Mouse (Mus musculus) left cerebral cortex, postnatal 14 days (tissue): Measurements from ENCODE around the gene Tnfrsf19. TPM values are rescaled to one million over a fixed set of nuclear protein-coding genes. Genes with fewer than 3 reads are reported as not detected.

ENCODE experiments used
- DNase-seq, 2 experiments: peaks; one replicate each; pipeline ENCODE4 v3.0.0; 2021 to 2022; ENCODE audit warnings: low spot score in 2 of 2, mixed read lengths in 1 of 2
- intact Hi-C: fragments of 180-260 bp; cut with DNase I; formaldehyde crosslinking; loops from one replicate; pipeline ENCODE4 v1.15.1; 2025
- total RNA-seq, 2 experiments: library from RNA; stranded (reverse); gene quantifications; 2 replicates each; pipeline ENCODE4 v1.2.3; 2021

The Tnfrsf19 gene
- total RNA-seq, 2 experiments from 2014 or later: 80.7 to 82.4 TPM

- DNase-seq: peak; percentile 78 to 79
- intact Hi-C loops: loop anchor here (5.0 kb wide), 1 partner anchor 45 kb away; no protein-coding TSS in a partner anchor
Measured at GRCm38 (mm10) chr14:61037321-61038081, 8.8 kb downstream of the Tnfrsf19 start.

DNA sequence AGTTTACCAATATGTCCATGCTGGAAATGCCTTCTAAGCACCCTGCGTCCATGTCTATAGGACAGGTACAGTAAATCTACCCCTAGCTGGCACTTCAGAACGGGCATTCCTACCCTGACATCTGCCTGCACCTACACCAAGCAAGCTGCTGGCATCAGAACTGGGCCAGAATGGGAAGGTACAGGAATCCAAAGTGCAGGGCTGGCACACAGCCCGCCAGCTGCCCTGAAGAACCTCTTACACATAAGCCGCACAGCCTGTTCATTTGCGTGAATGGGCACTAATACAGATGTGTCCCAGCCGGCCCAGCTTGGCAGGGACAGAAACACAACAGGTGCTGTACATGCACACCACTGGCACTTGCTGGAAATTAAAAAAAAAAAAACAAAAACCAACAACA lies 15.9 kb downstream of the Tnfrsf19 start:
- intact Hi-C loops: no loop called here

GRCm38 (mm10) chr14:61024006-61024405 lies 22.3 kb downstream of the Tnfrsf19 start:
- no peak for DNase-seq
- intact Hi-C loops: no loop called here

More for the DNA sequence above, 15.9 kb downstream of the Tnfrsf19 start:
- no peak for DNase-seq

DNA sequence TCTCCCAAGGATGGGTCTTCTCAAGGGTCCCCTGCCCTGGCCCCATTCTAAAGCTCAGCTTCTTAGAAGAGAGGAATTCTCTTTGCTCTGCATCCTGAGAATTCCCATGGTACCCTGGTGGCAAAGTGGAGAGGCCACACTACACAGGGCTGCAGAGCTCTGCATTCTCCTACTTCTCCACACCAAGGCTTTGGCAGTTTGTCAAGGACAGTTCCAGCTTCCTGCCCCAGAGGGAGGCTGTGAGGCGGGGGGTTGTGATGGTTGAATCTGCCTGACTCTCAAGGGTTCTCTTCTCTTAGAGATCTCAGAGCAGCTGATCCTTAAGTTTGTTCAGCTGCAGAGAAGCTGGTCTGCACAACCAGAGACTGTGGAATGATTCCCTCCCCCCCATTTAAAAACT lies 23.9 kb downstream of the Tnfrsf19 start:
- no peak for DNase-seq
- intact Hi-C loops: no loop called here

DNA sequence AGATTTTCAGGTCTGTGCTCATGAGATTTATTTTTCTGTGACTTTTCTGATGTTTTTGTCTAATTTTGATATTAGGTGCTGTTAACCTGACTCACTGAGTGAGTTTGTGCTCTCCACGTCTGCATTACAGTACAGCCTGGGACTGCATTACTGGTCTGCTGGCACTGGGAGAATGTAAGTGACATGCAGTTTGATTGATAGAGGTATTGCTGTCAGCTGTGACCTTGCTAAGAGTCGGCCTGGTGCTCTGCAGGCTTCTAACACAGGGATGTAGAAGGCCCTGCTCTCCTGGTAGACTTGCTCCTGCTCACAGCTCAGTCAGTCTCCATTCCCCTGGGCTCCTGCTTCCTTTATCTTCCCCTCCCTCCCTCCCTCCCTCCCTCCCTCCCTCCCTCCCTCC lies 25.3 kb downstream of the Tnfrsf19 start:
- DNase-seq: no peak
- intact Hi-C loops: no loop called here

DNA sequence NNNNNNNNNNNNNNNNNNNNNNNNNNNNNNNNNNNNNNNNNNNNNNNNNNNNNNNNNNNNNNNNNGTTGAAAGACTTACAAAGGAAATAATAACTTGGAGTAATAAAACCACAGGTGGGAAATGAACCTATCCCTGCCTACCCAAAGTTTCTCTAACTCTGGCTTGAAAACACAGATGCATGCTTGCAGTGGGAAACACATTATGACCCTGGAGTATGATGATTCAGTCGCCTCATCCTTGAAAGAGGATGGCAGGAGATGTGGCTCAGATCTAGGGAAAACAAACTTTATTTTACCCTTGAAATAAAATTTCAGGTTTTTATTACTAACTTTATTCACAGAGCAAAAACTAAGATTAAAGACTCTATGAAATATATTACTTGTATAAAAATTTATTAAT lies 26.4 kb downstream of the Tnfrsf19 start:
- DNase-seq: no peak
- intact Hi-C loops: no loop called here

DNA sequence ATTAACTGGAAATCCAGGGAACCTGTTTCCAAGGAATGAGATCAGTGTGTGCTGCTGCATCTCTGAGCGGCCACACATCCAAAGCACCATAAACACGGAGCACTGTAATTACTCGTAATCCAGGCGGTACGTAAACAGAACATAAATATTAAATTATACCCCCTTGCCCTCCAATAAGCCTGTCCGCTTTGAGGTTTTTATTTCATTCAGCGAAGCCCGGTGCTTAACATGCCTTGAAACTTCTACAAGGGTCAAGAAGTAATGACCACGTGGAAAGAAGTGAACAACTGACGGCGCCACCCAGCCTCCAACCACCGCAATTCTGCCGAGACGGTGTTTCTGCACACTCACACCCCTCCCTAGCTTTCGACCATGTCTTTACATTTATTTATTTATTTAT lies 31.7 kb downstream of the Tnfrsf19 start:
- no peak for DNase-seq
- intact Hi-C loops: no loop called here

- intact Hi-C loops: no loop called here
- DNase-seq: peak; percentile 76 to 82
Measured at GRCm38 (mm10) chr14:61012397-61012931, 33.8 kb downstream of the Tnfrsf19 start.

- no peak for DNase-seq
- intact Hi-C loops: no loop called here
Measured at GRCm38 (mm10) chr14:61011621-61012174, 34.6 kb downstream of the Tnfrsf19 start.

- intact Hi-C loops: no loop called here
Measured at GRCm38 (mm10) chr14:61005127-61005837, 41.0 kb downstream of the Tnfrsf19 start.

DNA sequence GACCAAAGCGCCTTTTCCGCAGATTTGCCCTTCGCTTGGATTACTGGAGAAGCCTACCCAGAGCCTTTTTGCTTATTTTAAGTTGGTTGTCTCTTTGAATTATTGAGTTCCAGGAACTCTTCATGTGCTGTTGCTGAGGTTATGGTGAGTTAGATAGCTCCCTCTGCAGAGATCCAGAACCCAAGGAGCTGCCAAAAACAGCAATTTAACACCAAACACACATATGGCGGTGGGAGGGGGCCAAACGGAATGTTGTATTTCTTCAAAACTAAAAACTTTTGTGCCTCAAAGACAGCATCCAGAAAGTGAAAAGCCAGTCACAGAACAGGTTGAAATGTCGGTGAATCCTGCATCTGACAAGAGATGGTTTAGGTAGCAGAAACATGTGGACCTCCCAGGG lies 42.6 kb downstream of the Tnfrsf19 start:
- intact Hi-C loops: no loop called here
- DNase-seq: no peak

More at GRCm38 (mm10) chr14:61005127-61005837, 41.0 kb downstream of the Tnfrsf19 start:
- DNase-seq: no peak

- no peak for DNase-seq
- intact Hi-C loops: no loop called here
Measured at GRCm38 (mm10) chr14:61000072-61000471, 46.2 kb downstream of the Tnfrsf19 start.

- DNase-seq: no peak
- intact Hi-C loops: no loop called here
Measured at GRCm38 (mm10) chr14:60996556-60996955, 49.7 kb downstream of the Tnfrsf19 start.

GRCm38 (mm10) chr14:60993506-60993905 lies 52.8 kb downstream of the Tnfrsf19 start:
- intact Hi-C loops: loop anchor here (5.0 kb wide), 1 partner anchor 44 kb away; no protein-coding TSS in a partner anchor
- no peak for DNase-seq

DNA sequence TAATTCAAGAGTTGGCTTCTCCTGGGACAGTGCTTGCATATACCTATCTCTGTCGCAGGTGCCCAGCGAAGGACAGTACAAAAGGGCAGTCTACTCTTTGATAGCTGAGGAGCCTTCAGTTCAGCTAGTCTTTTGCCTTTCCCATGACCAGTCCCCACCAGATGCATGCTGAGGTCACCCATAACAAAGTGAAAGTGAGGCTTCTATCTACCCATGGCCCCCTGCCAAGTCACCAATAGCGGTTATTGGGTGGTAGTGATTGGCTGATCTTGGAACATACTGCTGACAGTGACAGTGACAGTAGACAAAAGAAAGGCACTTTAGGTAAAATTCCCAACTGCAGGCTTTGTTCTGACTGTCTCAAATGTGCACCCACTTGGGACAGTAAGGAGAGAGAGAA lies 53.2 kb downstream of the Tnfrsf19 start:
- intact Hi-C loops: loop anchor here (5.0 kb wide), 1 partner anchor 44 kb away; no protein-coding TSS in a partner anchor
- DNase-seq: no peak

GRCm38 (mm10) chr14:60992144-60992543 lies 54.1 kb downstream of the Tnfrsf19 start:
- intact Hi-C loops: loop anchor here (5.0 kb wide), 1 partner anchor 45 kb away; no protein-coding TSS in a partner anchor
- peak; percentile 40 to 57 for DNase-seq

DNA sequence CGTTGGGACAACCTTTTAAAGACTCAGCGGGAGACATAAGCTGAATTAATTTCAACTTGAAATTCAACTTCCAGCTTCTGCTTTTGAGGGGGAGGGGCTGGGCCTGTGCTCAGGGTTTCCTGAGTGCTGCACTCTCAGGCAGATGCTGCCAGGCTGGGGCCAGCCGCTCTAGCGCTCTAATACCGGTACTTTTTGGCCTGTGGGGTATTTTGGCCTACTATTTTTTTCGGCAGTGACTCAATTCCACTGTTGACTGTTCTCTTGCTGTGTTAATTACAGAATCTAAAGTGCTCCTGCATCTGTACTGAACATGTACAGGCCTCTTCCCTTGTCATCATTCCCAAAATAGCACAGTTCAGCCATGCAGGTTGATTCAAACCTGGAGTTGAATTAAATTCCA lies 58.1 kb downstream of the Tnfrsf19 start:
- intact Hi-C loops: no loop called here
- DNase-seq: no peak

DNA sequence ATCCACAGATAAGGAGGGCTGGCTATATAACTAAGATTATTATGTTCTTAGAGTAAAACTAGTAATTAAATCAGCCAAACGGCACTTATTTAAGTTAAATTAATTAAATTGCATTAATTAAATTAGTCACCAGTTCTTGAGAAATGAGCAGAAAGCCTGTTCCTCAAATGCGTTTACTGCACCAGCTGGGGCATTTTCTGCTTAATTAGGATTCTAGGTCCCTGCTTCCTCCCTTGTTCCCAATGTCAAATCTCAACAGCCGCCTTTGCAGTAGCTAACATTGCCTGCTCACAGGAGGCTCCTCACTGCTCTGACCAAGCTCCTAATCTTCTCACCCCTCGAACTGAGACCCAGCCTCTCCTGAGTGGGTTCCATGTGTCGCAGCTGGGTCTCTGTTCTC lies 59.4 kb downstream of the Tnfrsf19 start:
- no peak for DNase-seq
- intact Hi-C loops: no loop called here

DNA sequence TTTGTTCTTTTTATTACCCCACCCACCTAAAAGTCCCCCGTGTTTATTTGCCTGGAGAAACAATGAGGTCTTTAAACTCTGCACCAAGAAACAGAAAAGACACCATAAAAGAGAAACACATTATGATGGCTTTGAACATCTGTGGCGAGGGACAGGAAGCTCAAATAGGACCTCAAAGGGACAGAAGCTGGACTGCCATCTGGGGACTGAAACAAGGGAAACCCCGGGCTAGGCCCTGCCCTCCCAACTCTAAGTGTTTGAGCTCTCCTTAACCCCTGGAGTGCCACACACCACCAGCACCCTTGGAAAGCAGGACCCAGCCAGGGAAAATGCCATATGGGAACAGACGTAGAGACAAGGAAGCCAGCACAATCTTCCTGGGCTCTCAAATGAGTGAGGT lies 61.2 kb downstream of the Tnfrsf19 start:
- intact Hi-C loops: no loop called here
- DNase-seq: no peak

DNA sequence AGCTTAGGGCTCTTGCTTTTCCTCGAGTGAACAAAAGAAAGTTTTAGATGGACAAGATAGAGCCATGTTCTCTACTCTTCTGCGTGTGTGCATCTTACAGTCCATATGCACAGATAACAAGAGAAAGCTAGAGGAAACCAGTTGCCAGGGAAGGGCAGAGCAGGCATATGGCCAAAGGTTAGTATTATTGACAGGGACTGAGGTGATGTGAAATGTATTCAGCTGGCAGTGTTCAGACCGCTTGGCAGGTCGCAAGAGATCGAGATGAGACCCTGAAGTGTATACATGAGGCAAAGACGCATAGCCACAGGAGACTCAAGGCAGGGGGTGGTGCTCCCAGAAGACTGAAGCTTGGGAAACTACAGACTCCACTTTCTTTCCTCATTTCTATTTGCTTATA lies 62.0 kb downstream of the Tnfrsf19 start:
- no peak for DNase-seq
- intact Hi-C loops: no loop called here
